Mouse (Mus musculus) heart, adult 8-10 months (tissue): ENCODE data around the gene Olfr746. TPM values are rescaled to one million over a fixed set of nuclear protein-coding genes. Genes with fewer than 3 reads are reported as not detected.

Source experiments
- DNase-seq: peaks from one replicate; pipeline ENCODE4 v3.0.0; 2022; ENCODE audit warnings: low spot score
- total RNA-seq, 4 experiments: library from RNA; stranded (reverse); gene quantifications; 2 replicates each; pipeline ENCODE4 v1.2.4; 2022

Gene Olfr746
- total RNA-seq = not detected

DNA sequence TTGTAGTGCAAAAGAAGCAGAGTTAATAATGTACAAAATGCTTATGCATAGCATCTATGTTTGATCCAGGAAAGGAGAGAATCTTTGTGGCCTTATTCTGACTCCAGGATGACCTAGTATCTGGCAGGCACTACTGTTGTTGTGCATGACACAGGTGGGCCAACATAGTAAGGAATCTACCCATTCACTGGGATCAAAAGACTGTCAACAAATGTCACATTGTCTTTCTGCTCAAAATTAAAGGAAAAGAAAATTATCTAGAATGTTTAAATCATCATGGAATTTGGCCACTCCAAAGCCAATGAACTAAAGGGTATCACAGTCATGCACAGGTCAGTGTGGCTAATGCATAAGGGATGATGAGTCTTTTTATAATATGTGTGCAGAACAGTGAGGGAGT is at the start of gene Olfr746:
Gene Olfr746, plus strand, starts transcription at position 301 of the 400 bp plus-strand sequence.
- no peak for DNase-seq

DNA sequence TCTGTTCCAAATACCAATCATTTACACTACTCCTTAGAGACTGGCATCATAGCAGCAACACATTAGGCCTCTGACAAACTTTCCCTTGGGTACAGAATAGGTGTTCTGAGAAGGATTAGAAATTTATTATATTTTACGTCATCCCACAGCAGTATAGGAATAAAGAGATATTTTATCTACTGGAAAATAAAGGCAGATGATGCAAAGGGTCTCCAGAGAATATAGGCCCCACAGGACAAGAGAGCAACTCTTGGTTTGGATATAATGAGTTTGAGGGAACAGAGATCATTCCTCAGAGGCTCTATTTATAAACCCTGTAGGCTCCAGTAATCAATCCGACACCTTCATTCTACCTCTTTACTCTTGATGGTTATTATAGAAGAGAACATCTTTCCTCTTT is 32.3 kb upstream of the Olfr746 start, which contains the start of gene Olfr744:
Gene Olfr744, plus strand, starts transcription at position 301 of the 400 bp plus-strand sequence.
- no peak for DNase-seq

DNA sequence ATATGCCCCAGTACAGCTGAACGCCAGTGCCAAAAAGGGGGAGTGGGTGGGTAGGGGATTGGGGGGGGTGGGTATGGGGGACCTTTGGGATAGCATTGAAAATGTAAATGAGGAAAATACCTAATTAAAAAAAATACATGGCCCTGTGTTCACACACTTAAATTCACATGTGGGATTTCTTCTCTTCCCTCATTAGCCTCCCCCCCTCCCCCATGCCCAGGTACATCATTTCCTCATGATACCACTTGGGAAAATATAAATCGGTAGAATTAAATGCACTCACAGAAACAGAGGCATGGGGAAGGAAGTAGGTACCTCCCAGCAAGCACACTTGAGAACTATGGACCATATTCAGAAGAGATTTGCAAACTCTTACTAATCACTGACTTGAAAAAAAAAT is 7.8 kb upstream of the Olfr746 start, which contains the start of gene Olfr745:
Gene Olfr745, plus strand, starts transcription at position 301 of the 400 bp plus-strand sequence.
- DNase-seq = no peak

DNA sequence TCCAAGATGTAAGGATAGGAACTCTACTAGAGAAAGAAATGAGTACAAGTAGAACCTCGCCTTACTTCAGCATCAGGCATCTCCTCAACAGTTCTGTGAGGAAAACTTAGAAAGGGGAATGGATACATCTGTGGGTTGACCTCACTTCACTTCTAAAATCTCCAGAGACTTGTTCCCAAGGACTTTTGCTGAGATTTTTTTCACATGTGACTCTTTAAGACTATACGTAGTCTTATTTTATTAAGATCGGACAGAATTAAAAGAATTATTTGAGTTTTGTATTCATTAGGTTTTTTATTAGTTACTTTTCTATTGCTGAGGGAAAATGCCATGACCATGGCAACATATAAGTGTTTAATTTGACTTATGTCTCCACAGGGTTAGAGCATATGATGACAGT is 46.2 kb downstream of the Olfr746 start, which contains the start of gene Olfr747:
Gene Olfr747, minus strand, starts transcription at position 101 of the 400 bp plus-strand sequence.
- DNase-seq = no peak

Other genes starting within 250 kb of the Olfr746 start
- not detected for gene Olfr738, start 239.5 kb upstream of the Olfr746 start, total RNA-seq
- not detected for gene Olfr739, start 228.5 kb upstream of the Olfr746 start, total RNA-seq
- not detected for gene Olfr740, start 201.5 kb upstream of the Olfr746 start, total RNA-seq
- not detected for gene Olfr741, start 174.3 kb upstream of the Olfr746 start, total RNA-seq
- not detected for gene Olfr742, start 143.5 kb upstream of the Olfr746 start, total RNA-seq
- gene Olfr743, start 125.2 kb upstream of the Olfr746 start, total RNA-seq = not detected
- gene Olfr744, start 32.2 kb upstream of the Olfr746 start, total RNA-seq = not detected
- not detected for gene Olfr745, start 7.7 kb upstream of the Olfr746 start, total RNA-seq
- not detected for gene Olfr747, start 46.1 kb downstream of the Olfr746 start, total RNA-seq
- gene Olfr748, start 60.3 kb downstream of the Olfr746 start, total RNA-seq = not detected
- not detected for gene Olfr749, start 98.0 kb downstream of the Olfr746 start, total RNA-seq
- 10 to 100 TPM; 11.9 to 17.8 (median 13.6) TPM for gene Ttc5, start 138.4 kb downstream of the Olfr746 start, total RNA-seq
- gene Ccnb1ip1, start 160.6 kb downstream of the Olfr746 start, total RNA-seq = under 1 TPM in 1 of 4 experiments, not detected in 3; 0.47 TPM
- gene Parp2, start 160.8 kb downstream of the Olfr746 start, total RNA-seq = 10 to 100 TPM; 11.6 to 16.2 (median 13.0) TPM
- 10 to 100 TPM in 2 of 4 experiments, 1 to 10 TPM in 2; 8.0 to 12.1 (median 10.0) TPM for gene Tep1, start 223.5 kb downstream of the Olfr746 start, total RNA-seq